Mouse (Mus musculus): ENCODE data around the gene Sdc4. TPM values are rescaled to one million over a fixed set of nuclear protein-coding genes. Genes with fewer than 3 reads are reported as not detected.
A peak's percentile ranks its signal among the peaks of the same experiment; 100 is the strongest.

The Sdc4 gene
- polyA plus RNA-seq, 1 experiment from 2014 or later, result 48.0 TPM

DNA sequence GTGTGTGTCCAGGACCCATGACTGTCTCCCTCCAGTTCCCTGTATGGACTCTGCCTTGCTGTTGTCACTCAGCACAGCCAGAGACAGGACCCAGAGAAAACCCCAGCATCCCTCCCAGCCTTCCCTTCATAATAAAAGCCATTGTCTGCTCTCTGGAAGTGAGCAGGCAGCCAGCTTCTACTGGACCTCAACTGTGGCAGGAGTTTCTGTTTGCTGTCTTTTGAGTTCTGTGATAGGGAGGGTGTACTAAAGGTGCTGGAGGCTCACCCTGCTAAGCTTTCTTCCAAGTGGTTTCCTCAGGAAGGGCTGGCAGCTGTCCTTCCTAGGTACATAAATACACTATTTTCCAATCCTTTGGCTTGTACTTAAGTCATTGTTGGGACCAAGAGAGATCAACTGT is 21.5 kb upstream of the Sdc4 start:
- Histone ChIP-seq H3K4me1 (ENCODE audit: control insufficient read depth, insufficient read depth, low read length) (peaks cover 7% of the 10 kb centered on the region), H3K36me3 (ENCODE audit: control insufficient read depth, insufficient read depth) (peaks cover 14% of the 10 kb centered on the region), H3K9ac (ENCODE audit: low read length) (no peak overlapping the region), H3K4me3 (ENCODE audit: low read length) (no peak overlapping the region), H3K27ac (ENCODE audit: low read length) (no peak overlapping the region), H3K9me3 (replicated peaks; ENCODE audit: control insufficient read depth, low read length) (no peaks in the 10 kb centered on the region), H3K27me3 (ENCODE audit: control insufficient read depth, insufficient read depth, low read length) (no peaks in the 10 kb centered on the region), H3K4me2 (ENCODE audit: low read depth, low read length) (no peak overlapping the region)
- ATAC-seq (replicated peaks; ENCODE audit: extremely low read depth, insufficient read depth, low FRiP score), result no peak

DNA sequence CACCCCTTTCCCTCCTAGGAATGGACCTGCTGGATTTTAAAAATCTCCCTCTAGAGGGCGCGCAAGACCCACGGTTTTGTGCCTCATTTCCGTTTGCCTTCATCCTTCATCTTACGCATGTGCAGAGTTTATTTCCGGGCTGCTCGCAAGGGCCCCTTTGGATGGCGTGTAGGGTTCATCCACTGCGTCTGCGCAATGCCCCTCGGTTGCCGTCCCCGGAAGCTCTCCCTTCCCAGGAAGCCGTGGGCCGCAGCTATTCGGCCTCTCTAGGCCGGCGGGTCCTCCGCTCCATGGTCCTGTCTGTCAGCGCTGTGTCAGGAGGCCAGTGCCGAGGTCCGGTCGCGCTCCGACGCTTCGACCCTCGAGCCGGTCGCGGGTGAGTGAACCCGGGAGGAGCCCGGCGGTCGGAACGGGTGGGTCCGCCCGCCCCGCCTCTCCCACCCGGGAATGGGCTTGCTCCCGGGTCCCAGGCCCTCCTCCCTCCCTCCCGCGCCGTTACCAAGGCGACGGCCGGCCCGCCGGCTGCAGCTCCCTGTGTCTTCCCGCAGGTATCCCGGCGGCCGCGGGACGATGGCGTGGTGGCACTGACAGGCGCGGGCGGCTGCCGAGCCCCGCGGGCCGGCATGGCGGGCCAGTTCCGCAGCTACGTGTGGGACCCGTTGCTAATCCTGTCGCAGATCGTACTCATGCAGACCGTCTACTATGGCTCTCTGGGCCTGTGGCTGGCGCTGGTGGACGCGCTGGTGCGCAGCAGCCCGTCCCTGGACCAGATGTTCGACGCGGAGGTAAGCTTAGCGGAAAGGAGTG is 17.3 kb upstream of the Sdc4 start, which contains the start of gene Gm20458:
Gene Gm20458 (plus strand): TSS at position 223 of the 807 bp plus-strand sequence.
- peaks cover 16% of the 10 kb centered on the region for H3K4me1 ChIP-seq (ENCODE audit: control insufficient read depth, insufficient read depth, low read length)
- peak within 1 kb of the TSS; percentile 84 for H3K4me2 ChIP-seq (ENCODE audit: low read depth, low read length)
- H3K9me3 ChIP-seq (replicated peaks; ENCODE audit: control insufficient read depth, low read length), result no peaks in the 10 kb centered on the region
- H3K4me3 ChIP-seq (ENCODE audit: low read length), result peak within 1 kb of the TSS; percentile 93
- H3K9ac ChIP-seq (ENCODE audit: low read length), result peak within 1 kb of the TSS; percentile 90
- ATAC-seq (replicated peaks; ENCODE audit: extremely low read depth, insufficient read depth, low FRiP score), result peak; percentile 97
- H3K27me3 ChIP-seq (ENCODE audit: control insufficient read depth, insufficient read depth, low read length), result no peaks in the 10 kb centered on the region
- peaks cover 14% of the 10 kb centered on the region for H3K36me3 ChIP-seq (ENCODE audit: control insufficient read depth, insufficient read depth)
- under 1% methylated on average over 79 of the region's 79 CpGs for WGBS
- peak within 1 kb of the TSS; percentile 90 for H3K27ac ChIP-seq (ENCODE audit: low read length)

GRCm38 (mm10) chr2:164458535-164458934 is 14.8 kb upstream of the Sdc4 start:
- Histone ChIP-seq H3K27ac (ENCODE audit: low read length) (no peak overlapping the region), H3K27me3 (ENCODE audit: control insufficient read depth, insufficient read depth, low read length) (no peaks in the 10 kb centered on the region), H3K4me3 (ENCODE audit: low read length) (no peak overlapping the region), H3K9me3 (replicated peaks; ENCODE audit: control insufficient read depth, low read length) (no peaks in the 10 kb centered on the region), H3K36me3 (ENCODE audit: control insufficient read depth, insufficient read depth) (peaks cover 4% of the 10 kb centered on the region; the same call in 1 of the 2 replicates), H3K4me2 (ENCODE audit: low read depth, low read length) (no peak overlapping the region), H3K4me1 (ENCODE audit: control insufficient read depth, insufficient read depth, low read length) (peaks cover 39% of the 10 kb centered on the region), H3K9ac (ENCODE audit: low read length) (no peak overlapping the region)
- ATAC-seq (replicated peaks; ENCODE audit: extremely low read depth, insufficient read depth, low FRiP score), result no peak
- 80% methylated on average over 8 of the region's 8 CpGs for WGBS

DNA sequence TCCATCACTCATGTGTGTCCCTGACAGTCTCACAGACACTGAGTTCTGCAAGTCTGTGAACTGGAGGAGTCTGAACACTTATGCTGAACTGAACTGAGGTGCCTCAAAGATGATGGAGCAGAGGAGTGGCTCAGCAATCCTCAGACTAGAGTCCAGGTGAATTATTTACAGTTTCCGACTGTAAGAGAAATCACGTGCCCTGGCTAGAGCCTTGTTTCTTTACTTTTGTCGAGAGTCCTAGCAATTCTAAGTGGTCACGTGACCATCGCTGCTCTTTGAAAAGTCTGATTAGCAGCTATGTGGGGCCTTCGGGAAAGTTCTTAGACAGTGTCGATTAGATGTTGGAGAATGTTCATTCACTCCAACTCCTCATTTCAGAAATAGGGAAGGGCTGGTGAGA is 14.3 kb upstream of the Sdc4 start:
- 44% methylated on average over 7 of the region's 7 CpGs for WGBS
- ATAC-seq (replicated peaks; ENCODE audit: extremely low read depth, insufficient read depth, low FRiP score), result no peak
- Histone ChIP-seq H3K27me3 (ENCODE audit: control insufficient read depth, insufficient read depth, low read length) (no peaks in the 10 kb centered on the region), H3K36me3 (ENCODE audit: control insufficient read depth, insufficient read depth) (peaks cover 3% of the 10 kb centered on the region; the same call in 1 of the 2 replicates), H3K27ac (ENCODE audit: low read length) (no peak overlapping the region), H3K4me2 (ENCODE audit: low read depth, low read length) (no peak overlapping the region), H3K4me3 (ENCODE audit: low read length) (no peak overlapping the region), H3K9me3 (replicated peaks; ENCODE audit: control insufficient read depth, low read length) (no peaks in the 10 kb centered on the region), H3K4me1 (ENCODE audit: control insufficient read depth, insufficient read depth, low read length) (peaks cover 45% of the 10 kb centered on the region), H3K9ac (ENCODE audit: low read length) (no peak overlapping the region)

DNA sequence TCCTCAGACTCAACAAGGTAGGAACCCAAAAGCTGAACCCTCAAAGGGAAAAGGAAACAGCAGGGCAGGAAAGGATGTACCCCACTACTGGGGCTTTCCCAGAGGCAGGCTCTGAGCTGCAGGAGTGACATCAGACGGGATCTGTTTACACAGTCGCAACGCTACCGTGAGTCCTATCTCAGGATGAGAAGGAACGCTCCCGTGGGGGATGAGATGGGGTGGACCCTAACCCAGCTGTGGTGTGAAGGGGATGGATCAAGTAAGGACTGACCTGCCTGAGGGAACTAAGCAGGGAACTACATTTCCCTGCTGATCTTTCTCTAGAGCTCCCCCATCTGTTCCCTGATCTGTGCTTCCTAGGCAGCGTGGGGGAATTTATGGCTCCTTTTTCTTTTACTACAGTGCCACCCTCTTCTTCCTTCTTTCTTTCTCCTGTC is 13.2 kb upstream of the Sdc4 start, which contains the start of gene Sys1:
Gene Sys1 (plus strand): TSS at position 101 of the 437 bp plus-strand sequence.
- H3K4me1 ChIP-seq (ENCODE audit: control insufficient read depth, insufficient read depth, low read length), result peaks cover 52% of the 10 kb centered on the region

GRCm38 (mm10) chr2:164456413-164456812 is 12.7 kb upstream of the Sdc4 start:
- H3K4me3 ChIP-seq (ENCODE audit: low read length), result no peak overlapping the region
- WGBS, result 79% methylated on average over 1 of the region's 1 CpGs
- ATAC-seq (replicated peaks; ENCODE audit: extremely low read depth, insufficient read depth, low FRiP score), result no peak
- no peaks in the 10 kb centered on the region for H3K27me3 ChIP-seq (ENCODE audit: control insufficient read depth, insufficient read depth, low read length)
- no peak overlapping the region for H3K9ac ChIP-seq (ENCODE audit: low read length)
- no peaks in the 10 kb centered on the region for H3K36me3 ChIP-seq (ENCODE audit: control insufficient read depth, insufficient read depth)
- H3K4me1 ChIP-seq (ENCODE audit: control insufficient read depth, insufficient read depth, low read length), result peaks cover 53% of the 10 kb centered on the region
- H3K9me3 ChIP-seq (replicated peaks; ENCODE audit: control insufficient read depth, low read length), result no peaks in the 10 kb centered on the region
- peak overlapping the region; percentile 23; the same call in 1 of the 2 replicates for H3K27ac ChIP-seq (ENCODE audit: low read length)
- peak overlapping the region; percentile 40; the same call in 1 of the 2 replicates for H3K4me2 ChIP-seq (ENCODE audit: low read depth, low read length)

More for the DNA sequence above, 13.2 kb upstream of the Sdc4 start, which contains the start of gene Sys1:
- Histone ChIP-seq H3K9me3 (replicated peaks; ENCODE audit: control insufficient read depth, low read length) (no peaks in the 10 kb centered on the region), H3K4me2 (ENCODE audit: low read depth, low read length) (peak within 1 kb of the TSS; percentile 40), H3K36me3 (ENCODE audit: control insufficient read depth, insufficient read depth) (no peaks in the 10 kb centered on the region), H3K27ac (ENCODE audit: low read length) (peak within 1 kb of the TSS; percentile 23), H3K9ac (ENCODE audit: low read length) (peak within 1 kb of the TSS; percentile 57), H3K27me3 (ENCODE audit: control insufficient read depth, insufficient read depth, low read length) (no peaks in the 10 kb centered on the region), H3K4me3 (ENCODE audit: low read length) (no peak within 1 kb of the TSS)
- ATAC-seq (replicated peaks; ENCODE audit: extremely low read depth, insufficient read depth, low FRiP score), result no peak
- WGBS, result 5% methylated on average over 7 of the region's 7 CpGs

- Histone ChIP-seq H3K4me2 (ENCODE audit: low read depth, low read length) (no peak overlapping the region), H3K27ac (ENCODE audit: low read length) (peak overlapping the region; percentile 77), H3K9ac (ENCODE audit: low read length) (no peak overlapping the region), H3K4me1 (ENCODE audit: control insufficient read depth, insufficient read depth, low read length) (peaks cover 53% of the 10 kb centered on the region), H3K27me3 (ENCODE audit: control insufficient read depth, insufficient read depth, low read length) (peaks cover under 1% of the 10 kb centered on the region; the same call in 1 of the 2 replicates), H3K36me3 (ENCODE audit: control insufficient read depth, insufficient read depth) (no peaks in the 10 kb centered on the region), H3K4me3 (ENCODE audit: low read length) (no peak overlapping the region), H3K9me3 (replicated peaks; ENCODE audit: control insufficient read depth, low read length) (no peaks in the 10 kb centered on the region)
- ATAC-seq (replicated peaks; ENCODE audit: extremely low read depth, insufficient read depth, low FRiP score), result no peak
- 58% methylated on average over 6 of the region's 6 CpGs for WGBS
Measured at GRCm38 (mm10) chr2:164455421-164456190, 11.9 kb upstream of the Sdc4 start.

DNA sequence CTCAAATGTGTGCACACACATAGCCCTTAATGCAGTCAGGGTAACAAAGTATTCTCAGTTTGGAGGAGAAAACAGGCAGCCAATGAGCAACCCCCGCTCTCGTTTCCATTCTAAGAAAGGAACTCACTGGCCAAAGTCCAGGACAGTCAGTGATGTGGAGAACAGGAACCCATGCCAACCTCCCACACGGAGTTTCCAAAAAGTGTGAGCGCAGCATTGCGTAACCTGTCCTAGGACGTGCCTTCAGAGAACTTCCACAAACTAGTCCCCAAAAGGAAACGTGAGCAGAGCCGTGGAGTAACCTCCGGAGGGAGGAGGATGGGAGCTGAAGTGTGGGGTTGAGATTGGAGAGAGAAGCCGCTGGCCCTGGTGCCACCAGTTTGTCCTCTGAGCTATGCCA is 11.2 kb upstream of the Sdc4 start:
- 24% methylated on average over 10 of the region's 10 CpGs for WGBS
- peaks cover 7% of the 10 kb centered on the region; the same call in 1 of the 2 replicates for H3K27me3 ChIP-seq (ENCODE audit: control insufficient read depth, insufficient read depth, low read length)
- H3K4me2 ChIP-seq (ENCODE audit: low read depth, low read length), result peak overlapping the region; percentile 10; the same call in 1 of the 2 replicates
- H3K27ac ChIP-seq (ENCODE audit: low read length), result peak overlapping the region; percentile 77
- 0 out of 2 replicates have a peak, but pooled peaks have one; percentile 10 for ATAC-seq (replicated peaks; ENCODE audit: extremely low read depth, insufficient read depth, low FRiP score)
- peaks cover 4% of the 10 kb centered on the region for H3K9me3 ChIP-seq (replicated peaks; ENCODE audit: control insufficient read depth, low read length)
- H3K9ac ChIP-seq (ENCODE audit: low read length), result no peak overlapping the region
- no peaks in the 10 kb centered on the region for H3K36me3 ChIP-seq (ENCODE audit: control insufficient read depth, insufficient read depth)
- peaks cover 54% of the 10 kb centered on the region for H3K4me1 ChIP-seq (ENCODE audit: control insufficient read depth, insufficient read depth, low read length)
- no peak overlapping the region for H3K4me3 ChIP-seq (ENCODE audit: low read length)

Measured in heart, embryonic 16.5 days (tissue).